Mouse (Mus musculus) thymus, adult 2 months (tissue): ENCODE measurements around the gene Nr2c1.

Experiments
- CTCF ChIP-seq: fragments of 200-500 bp; IDR thresholded peaks from 2 replicates; pipeline ENCODE4 v1.5.1; 2012; ENCODE audit warnings: mild to moderate bottlenecking, control low read depth, low read length, moderate library complexity, borderline replicate concordance; ENCODE audit not compliant: control insufficient read depth, poor library complexity, insufficient read depth; ENCODE audit errors: extremely low read depth
- POLR2A ChIP-seq: fragments of 200-500 bp; IDR thresholded peaks from 2 replicates; pipeline ENCODE4 v1.6.1; 2012; ENCODE audit warnings: mild to moderate bottlenecking, low read length, control low read depth, moderate library complexity; ENCODE audit not compliant: control insufficient read depth, poor library complexity, insufficient read depth; ENCODE audit errors: extremely low read depth

DNA sequence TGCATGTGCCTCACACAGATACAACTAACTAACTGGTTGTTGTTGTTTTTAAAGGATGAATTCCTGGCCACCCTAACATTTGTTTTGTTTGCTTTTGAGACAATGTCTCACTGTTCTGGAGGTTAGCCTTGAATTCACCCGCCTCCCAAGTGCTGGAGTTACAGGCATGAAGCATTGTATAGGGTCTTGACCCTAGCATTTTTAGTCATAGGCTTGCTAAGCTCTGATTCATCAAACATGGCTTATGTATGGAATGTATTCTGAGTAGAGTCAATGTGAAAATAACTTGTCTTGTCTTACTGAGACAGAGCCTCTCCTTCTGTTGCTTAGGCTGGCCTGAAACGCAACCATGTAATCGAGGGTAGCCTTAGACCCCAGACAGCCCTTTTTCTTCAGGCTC, 29.9 kb upstream of the Nr2c1 start:
- TF ChIP-seq CTCF (no peak), POLR2A (no peak)
